Mouse (Mus musculus): ENCODE data around the gene Hoxa6.

The Hoxa6 gene

GRCm38 (mm10) chr6:52213119-52213986 is 4.8 kb upstream of the Hoxa6 start, which contains the start of the genes Hoxa3 and Gm28308:
TSS of gene Hoxa3 (minus strand) at chr6:52213336.
TSS of gene Gm28308 (minus strand) at chr6:52213339.
- no peak for DNase-seq

- DNase-seq: no peak
These were observed 4.1 kb upstream of the Hoxa6 start for GRCm38 (mm10) chr6:52212556-52213118.

- DNase-seq: no peak
These were observed 3.4 kb upstream of the Hoxa6 start for GRCm38 (mm10) chr6:52211961-52212360.

GRCm38 (mm10) chr6:52211170-52211935 is 2.8 kb upstream of the Hoxa6 start:
- peak in 1 of 2 experiments; percentile 43 for DNase-seq

- DNase-seq: no peak
These were observed 1.1 kb upstream of the Hoxa6 start for GRCm38 (mm10) chr6:52209685-52210046.

GRCm38 (mm10) chr6:52208868-52209684 is 554 bp upstream of the Hoxa6 start:
- DNase-seq: no peak

- DNase-seq: no peak
These were observed 892 bp downstream of the Hoxa6 start for GRCm38 (mm10) chr6:52207684-52207976.

GRCm38 (mm10) chr6:52206882-52207683 is 1.4 kb downstream of the Hoxa6 start:
- no peak for DNase-seq

- no peak for DNase-seq
These were observed 2.6 kb downstream of the Hoxa6 start for GRCm38 (mm10) chr6:52205638-52206621.

- no peak for DNase-seq
These were observed 3.3 kb downstream of the Hoxa6 start for GRCm38 (mm10) chr6:52205221-52205620.

- no peak for DNase-seq
These were observed 4.3 kb downstream of the Hoxa6 start, which contains the start of gene Hoxa5 for GRCm38 (mm10) chr6:52204050-52204752. TSS of gene Hoxa5 (minus strand) at chr6:52204587.

GRCm38 (mm10) chr6:52203371-52204049 is 5.0 kb downstream of the Hoxa6 start:
- DNase-seq: no peak

- no peak for DNase-seq
These were observed 5.5 kb downstream of the Hoxa6 start for GRCm38 (mm10) chr6:52203121-52203370.

GRCm38 (mm10) chr6:52202362-52203120 is 6.0 kb downstream of the Hoxa6 start:
- no peak for DNase-seq

GRCm38 (mm10) chr6:52201269-52201668 is 7.3 kb downstream of the Hoxa6 start:
- no peak for DNase-seq

- DNase-seq: no peak
These were observed 7.7 kb downstream of the Hoxa6 start for GRCm38 (mm10) chr6:52200751-52201250.

- DNase-seq: no peak
These were observed 8.3 kb downstream of the Hoxa6 start for GRCm38 (mm10) chr6:52200073-52200750.

GRCm38 (mm10) chr6:52197271-52197670 is 11.3 kb downstream of the Hoxa6 start:
- DNase-seq: no peak

All from thymus, adult 18-20 months (tissue).